Mouse (Mus musculus): ENCODE measurements around the gene Prss40. TPM values are rescaled to one million over a fixed set of nuclear protein-coding genes. Genes with fewer than 3 reads are reported as not detected.

The Prss40 gene
- polyA plus RNA-seq, 1 experiment from 2014 or later = not detected

DNA sequence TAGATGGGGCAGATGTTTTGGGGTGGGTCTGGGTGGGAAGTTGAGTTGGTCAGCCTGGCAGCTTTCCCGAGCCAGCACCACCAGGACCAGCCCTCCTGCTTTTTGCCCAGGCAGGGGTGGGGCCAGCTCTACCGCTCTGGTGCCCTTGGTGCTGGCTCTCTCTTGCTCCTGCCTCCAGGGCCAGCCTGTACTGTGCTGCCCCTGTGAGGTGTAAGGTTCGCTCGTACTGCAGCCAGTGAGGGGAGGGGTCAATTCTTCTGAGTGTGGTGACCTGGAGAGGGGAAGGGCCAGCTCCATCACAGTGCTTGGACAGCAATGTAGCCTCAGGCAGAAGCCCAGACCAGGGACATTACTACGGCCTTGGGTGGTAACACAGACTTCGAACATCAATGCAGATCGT is 55.4 kb downstream of the Prss40 start:
- H3K27me3 ChIP-seq (replicated peaks) = no peaks in the 10 kb centered on the region
- ATAC-seq (ENCODE audit: low FRiP score) = no peak
- H3K27ac ChIP-seq (replicated peaks) = no peak overlapping the region
- 69% methylated on average over 7 of the region's 7 CpGs for WGBS
- H3K9ac ChIP-seq (replicated peaks) = no peak overlapping the region
- H3K9me3 ChIP-seq (replicated peaks) = no peaks in the 10 kb centered on the region
- no peaks in the 10 kb centered on the region for H3K36me3 ChIP-seq
- H3K4me3 ChIP-seq (replicated peaks) = no peak overlapping the region
- no peaks in the 10 kb centered on the region for H3K4me1 ChIP-seq
- H3K4me2 ChIP-seq = no peak overlapping the region

DNA sequence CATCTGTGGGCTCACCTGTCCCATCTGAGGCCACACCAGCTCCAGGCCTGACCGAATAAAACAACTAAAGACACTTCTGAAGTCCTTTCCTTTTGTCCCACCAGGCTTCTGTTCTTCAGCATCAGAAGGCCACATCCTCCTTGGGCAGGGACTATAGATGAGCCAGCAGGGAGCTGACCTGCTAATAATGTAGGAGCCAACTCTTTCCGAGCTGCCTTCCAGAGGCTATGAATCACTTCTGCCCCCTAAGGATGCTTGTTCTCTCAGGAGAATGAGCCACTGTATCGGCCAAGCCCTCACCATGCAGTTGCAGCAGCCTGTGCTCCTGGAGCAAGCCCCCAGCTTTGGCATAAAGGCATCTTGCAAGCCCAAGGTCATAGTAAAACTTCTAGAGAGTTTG is 57.8 kb downstream of the Prss40 start:
- ATAC-seq (ENCODE audit: low FRiP score) = no peak
- Histone ChIP-seq H3K4me2 (no peak overlapping the region), H3K9me3 (replicated peaks) (no peaks in the 10 kb centered on the region), H3K9ac (replicated peaks) (no peak overlapping the region), H3K4me3 (replicated peaks) (no peak overlapping the region), H3K27ac (replicated peaks) (no peak overlapping the region), H3K27me3 (replicated peaks) (no peaks in the 10 kb centered on the region), H3K36me3 (no peaks in the 10 kb centered on the region), H3K4me1 (no peaks in the 10 kb centered on the region)
- 20% methylated on average over 3 of the region's 3 CpGs for WGBS

Other genes starting within 250 kb of the Prss40 start
- gene Ccdc115, start 121.3 kb downstream of the Prss40 start, polyA plus RNA-seq (2015; fragmentation: Nextera tagmentation; extraction: Ambion mirVana) = 63.9 and 65.2 TPM in 2 replicates
- gene Imp4, start 121.1 kb downstream of the Prss40 start, polyA plus RNA-seq (2015; fragmentation: Nextera tagmentation; extraction: Ambion mirVana) = 48.6 and 61.0 TPM in 2 replicates
- gene Ptpn18, start 101.2 kb downstream of the Prss40 start, polyA plus RNA-seq (2015; fragmentation: Nextera tagmentation; extraction: Ambion mirVana) = 6.0 and 18.1 TPM in 2 replicates
- not detected in 2 replicates for gene Prss39, start 62.5 kb downstream of the Prss40 start, polyA plus RNA-seq (2015; fragmentation: Nextera tagmentation; extraction: Ambion mirVana)
- gene Cfc1, start 25.3 kb downstream of the Prss40 start, polyA plus RNA-seq (2015; fragmentation: Nextera tagmentation; extraction: Ambion mirVana) = 0.29 and 0.52 TPM in 2 replicates
- gene Amer3, start 18.7 kb upstream of the Prss40 start, polyA plus RNA-seq (2015; fragmentation: Nextera tagmentation; extraction: Ambion mirVana) = 24.6 and 28.8 TPM in 2 replicates